Mouse (Mus musculus) forelimb bud, embryonic 11.5 days (tissue): ENCODE measurements around the gene Galp.
"Not testable (repeated sequence)": the region's sequence is repeated elsewhere in the genome, so short reads cannot be mapped to it uniquely, and the experiment has no call there.

ENCODE experiments used
- DNase-seq: peaks from one replicate; pipeline ENCODE4 v3.0.0-alpha.2; 2012; ENCODE audit warnings: low read depth, low spot score

Gene Galp

DNA sequence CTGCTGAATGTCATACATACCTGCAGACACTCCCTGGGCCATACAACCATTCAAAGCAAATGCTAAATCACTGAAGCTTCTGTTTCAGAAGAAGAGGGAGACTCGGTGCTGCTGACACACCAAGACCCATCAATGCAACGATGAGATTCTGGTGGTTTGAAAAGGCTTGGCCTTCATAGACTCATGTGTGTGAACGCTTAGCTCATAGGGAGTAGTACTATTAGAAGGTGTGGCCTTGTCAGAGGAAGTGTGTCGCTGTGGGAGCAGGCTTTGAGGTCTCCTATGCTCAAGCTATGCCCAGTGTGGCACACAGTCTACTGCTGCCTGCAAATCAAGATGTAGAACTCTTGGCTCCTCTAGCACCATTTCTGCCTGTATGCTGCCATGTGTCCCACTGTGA, 60.5 kb downstream of the Galp start:
- no peak for DNase-seq

GRCm38 (mm10) chr7:6258232-6259220, 61.6 kb downstream of the Galp start:
- DNase-seq = no peak

DNA sequence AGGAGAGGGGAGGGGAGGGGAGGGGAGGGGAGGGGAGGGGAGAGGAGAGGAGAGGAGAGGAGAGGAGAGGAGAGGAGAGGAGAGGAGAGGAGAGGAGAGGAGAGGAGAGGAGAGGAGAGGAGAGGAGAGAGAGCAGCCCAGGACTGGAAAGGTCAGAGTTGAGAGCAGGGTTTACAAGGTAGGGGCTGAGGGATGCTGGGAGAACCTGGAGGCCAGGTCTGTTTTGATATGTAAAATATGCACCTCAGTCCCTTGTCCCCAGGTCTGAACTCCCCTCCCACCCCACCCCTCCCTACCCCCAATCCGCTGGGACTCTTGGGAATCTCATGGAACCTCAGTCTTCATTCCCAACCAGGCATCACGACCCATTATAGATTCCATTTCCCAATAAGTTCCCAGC, 63.1 kb downstream of the Galp start:
- not testable (repeated sequence) for DNase-seq

GRCm38 (mm10) chr7:6262120-6262519, 65.2 kb downstream of the Galp start:
- no peak for DNase-seq

DNA sequence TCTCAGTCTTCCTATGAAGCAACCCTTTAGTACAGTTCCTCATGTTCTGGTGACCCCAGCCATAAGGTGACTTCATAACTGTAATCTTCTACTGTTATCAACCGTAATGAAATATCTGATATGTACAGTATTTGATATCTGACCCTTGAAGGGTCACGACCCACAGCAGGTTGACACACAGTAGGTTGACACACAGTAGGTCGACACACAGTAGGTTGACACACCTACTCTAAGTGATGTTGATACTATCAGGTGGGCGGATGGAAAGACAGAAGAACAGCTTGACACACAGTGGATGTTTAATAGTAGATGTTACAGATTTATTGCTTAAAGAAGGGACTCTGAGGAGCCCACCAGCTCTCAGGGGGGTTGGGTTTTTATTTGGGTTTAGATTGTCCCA, 66.1 kb downstream of the Galp start:
- no peak for DNase-seq

DNA sequence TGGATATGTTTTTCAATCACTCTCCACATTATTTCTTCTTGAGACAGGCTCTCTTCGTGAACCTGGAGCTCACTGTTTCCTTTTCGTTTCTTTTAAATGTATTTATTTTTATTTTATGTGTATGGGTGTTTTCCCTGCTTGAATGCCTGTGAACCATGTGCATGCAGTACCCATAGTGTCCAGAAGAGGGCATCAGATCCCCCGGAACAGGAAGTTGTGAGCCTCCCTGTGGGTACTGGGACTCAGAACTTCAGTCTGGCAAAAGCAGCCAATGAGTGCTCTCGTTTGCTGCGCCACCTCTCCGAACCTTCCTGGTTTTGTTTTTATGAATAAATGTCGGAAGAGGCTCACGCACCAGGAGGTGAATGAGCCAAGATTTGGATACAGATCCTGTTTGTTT, 68.8 kb downstream of the Galp start:
- peak; percentile 19 for DNase-seq
